Mouse (Mus musculus): ENCODE measurements around the gene Gm12216.

DNA sequence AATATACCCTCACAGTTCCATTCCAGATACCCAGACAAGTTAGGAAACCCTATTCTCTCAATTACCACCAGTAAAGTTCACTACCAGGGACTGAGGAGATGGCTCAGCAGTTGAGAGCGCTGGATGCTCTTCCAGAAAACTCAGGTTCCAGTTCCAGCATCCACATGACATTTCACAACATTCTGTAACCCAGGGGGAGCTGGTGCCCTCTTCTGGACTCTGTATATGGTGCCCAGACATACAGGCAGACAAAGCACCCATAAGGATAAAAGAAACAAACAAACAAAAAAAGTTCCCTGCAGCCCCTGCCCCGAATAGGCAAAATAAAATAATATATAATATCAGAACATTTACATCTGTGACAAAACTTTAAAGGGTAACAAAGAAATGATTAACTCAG, 124.6 kb downstream of the Gm12216 start:
- TF ChIP-seq TAL1 (IDR thresholded peaks at IDR 0.05; ENCODE audit: low read length) (no peak), GATA1 (IDR thresholded peaks at IDR 0.05; ENCODE audit: low read length) (no peak)

All from erythroblast, embryonic 14.5 days (primary cell).